Mouse (Mus musculus) CH12.LX (cell line): ENCODE measurements at regions not wholly inside any gene's neighbourhood (a gene's known extent, or its start where the extent isn't known, plus 50 kb on each side); places are given as distances from the start of the nearest gene placed in this dataset.

Source experiments
- DNase-seq: peaks from one replicate; pipeline ENCODE4 v3.0.0-alpha.2; 2013; ENCODE audit errors: extremely low read depth
- H3K27ac ChIP-seq: 2 replicates; pipeline ENCODE4 v1.5.1; 2012; ENCODE audit warnings: low read depth, mild to moderate bottlenecking, control low read depth, moderate library complexity; ENCODE audit not compliant: insufficient read depth
- H3K27me3 ChIP-seq: replicated peaks from 2 replicates; pipeline ENCODE3; 2012; ENCODE audit warnings: inconsistent platforms
- H3K36me3 ChIP-seq, 2 experiments: replicated peaks in 1 of 2; 2 replicates each; pipeline versions ENCODE3 to v1.6.1; 2012; ENCODE audit warnings: inconsistent platforms in 1 of 2, low read length in 1 of 2, mild to moderate bottlenecking in 1 of 2, mixed read lengths in 1 of 2, moderate library complexity in 1 of 2; ENCODE audit not compliant: control insufficient read depth in 1 of 2, insufficient read depth in 1 of 2
- H3K4me1 ChIP-seq, 2 experiments: 2 replicates each; pipeline ENCODE4 v1.6.1; 2012; ENCODE audit warnings: inconsistent platforms in 1 of 2, moderate library complexity in 1 of 2; ENCODE audit not compliant: insufficient read depth in 2 of 2, control insufficient read depth in 1 of 2
- H3K4me2 ChIP-seq: 2 replicates; pipeline ENCODE4 v1.6.1; 2012; ENCODE audit warnings: low read depth, mild to moderate bottlenecking, control low read depth; ENCODE audit not compliant: poor library complexity, insufficient read depth, severe bottlenecking
- H3K4me3 ChIP-seq, 3 experiments: fragments of 150-350 bp in 1 of 3; sonication (generic) in 1 of 3; replicated peaks in 1 of 3; 2 replicates each; pipeline versions ENCODE3 to v1.5.1; 2011 to 2012; ENCODE audit warnings: low read depth in 2 of 3, low read length in 2 of 3, mild to moderate bottlenecking in 2 of 3, moderate library complexity in 2 of 3, control low read depth in 1 of 3, improper control_type of control experiment in 1 of 3, inconsistent platforms in 1 of 3, mixed read lengths in 1 of 3; ENCODE audit not compliant: poor library complexity in 1 of 3
- H3K79me2 ChIP-seq: replicated peaks from 2 replicates; pipeline ENCODE4 v1.6.1; 2012; ENCODE audit warnings: mild to moderate bottlenecking, moderate library complexity; ENCODE audit not compliant: control insufficient read depth, poor library complexity, insufficient read depth, severe bottlenecking; ENCODE audit errors: extremely low read depth
- H3K9ac ChIP-seq: 2 replicates; pipeline ENCODE4 v1.6.1; 2012; ENCODE audit warnings: low read depth, mild to moderate bottlenecking, control low read depth, moderate library complexity; ENCODE audit not compliant: insufficient read depth
- H3K9me3 ChIP-seq: replicated peaks from 2 replicates; pipeline ENCODE3; 2012; ENCODE audit warnings: low read length, inconsistent platforms, mixed read lengths
- BHLHE40 ChIP-seq: IDR thresholded peaks from 2 replicates; pipeline ENCODE4 v1.6.1; 2011; ENCODE audit warnings: mild to moderate bottlenecking, low read depth, low read length, improper control_type of control experiment
- CHD1 ChIP-seq: IDR thresholded peaks from 2 replicates; pipeline ENCODE4 v1.6.1; 2012; ENCODE audit warnings: low read depth, low read length, improper control_type of control experiment, inconsistent platforms
- CTCF ChIP-seq, 2 experiments: IDR thresholded peaks in 1 of 2; conservative IDR thresholded peaks in 1 of 2; 2 replicates each; pipeline ENCODE4 v1.5.1; 2011 to 2012; ENCODE audit warnings: low read depth in 2 of 2, low read length in 2 of 2, improper control_type of control experiment in 1 of 2, inconsistent platforms in 1 of 2, mild to moderate bottlenecking in 1 of 2, moderate library complexity in 1 of 2
- GABPA ChIP-seq: IDR thresholded peaks from 2 replicates; pipeline ENCODE4 v1.6.1; 2012; ENCODE audit warnings: low read depth, low read length, improper control_type of control experiment, inconsistent platforms; ENCODE audit not compliant: insufficient replicate concordance
- IRF4 ChIP-seq: IDR thresholded peaks from 2 replicates; pipeline ENCODE4 v1.6.1; 2014; ENCODE audit warnings: low read depth, mild to moderate bottlenecking, inconsistent platforms, low read length, improper control_type of control experiment
- JUN ChIP-seq: IDR thresholded peaks from 2 replicates; pipeline ENCODE4 v1.6.1; 2011; ENCODE audit warnings: low read depth, mild to moderate bottlenecking, low read length, improper control_type of control experiment, moderate library complexity; ENCODE audit not compliant: insufficient read depth
- JUND ChIP-seq: conservative IDR thresholded peaks from 2 replicates; pipeline ENCODE4 v1.6.1; 2011; ENCODE audit warnings: low read depth, low read length, improper control_type of control experiment
- NELFE ChIP-seq: IDR thresholded peaks from 2 replicates; pipeline ENCODE4 v1.6.1; 2011; ENCODE audit warnings: low read depth, low read length, improper control_type of control experiment
- NRF1 ChIP-seq: IDR thresholded peaks from 2 replicates; pipeline ENCODE4 v1.6.1; 2014; ENCODE audit warnings: low read depth, mild to moderate bottlenecking, inconsistent platforms, low read length, improper control_type of control experiment, moderate library complexity
- POLR2A ChIP-seq: IDR thresholded peaks from 2 replicates; pipeline ENCODE4 v1.6.1; 2011; ENCODE audit warnings: low read depth, mild to moderate bottlenecking, improper control_type of control experiment, low read length
- POLR2AphosphoS2 ChIP-seq: IDR thresholded peaks from 2 replicates; pipeline ENCODE4 v1.6.1; 2011; ENCODE audit warnings: low read depth, low read length, improper control_type of control experiment
- RAD21 ChIP-seq: IDR thresholded peaks from 2 replicates; pipeline ENCODE4 v1.6.1; 2011; ENCODE audit warnings: low read depth, mild to moderate bottlenecking, low read length, improper control_type of control experiment, moderate library complexity
- SIN3A ChIP-seq: IDR thresholded peaks from 2 replicates; pipeline ENCODE4 v1.6.1; 2012; ENCODE audit warnings: low read length, improper control_type of control experiment, inconsistent platforms
- SMC3 ChIP-seq: IDR thresholded peaks from 2 replicates; pipeline ENCODE4 v1.6.1; 2011; ENCODE audit warnings: low read depth, low read length, improper control_type of control experiment
- TBP ChIP-seq: conservative IDR thresholded peaks from 2 replicates; pipeline ENCODE4 v1.6.1; 2011; ENCODE audit warnings: low read depth, low read length, improper control_type of control experiment
- UBTF ChIP-seq: IDR thresholded peaks from 2 replicates; pipeline ENCODE4 v1.6.1; 2012; ENCODE audit warnings: low read depth, mild to moderate bottlenecking, inconsistent platforms, low read length, improper control_type of control experiment, moderate library complexity
- USF1 ChIP-seq: IDR thresholded peaks from 2 replicates; pipeline ENCODE4 v1.6.1; 2014; ENCODE audit warnings: low read depth, mild to moderate bottlenecking, inconsistent platforms, low read length, improper control_type of control experiment
- ZC3H11A ChIP-seq: IDR thresholded peaks from 2 replicates; pipeline ENCODE4 v1.6.1; 2012; ENCODE audit warnings: low read depth, mild to moderate bottlenecking, inconsistent platforms, low read length, improper control_type of control experiment
- ZMIZ1 ChIP-seq: IDR thresholded peaks from 2 replicates; pipeline ENCODE4 v1.6.1; 2012; ENCODE audit warnings: low read depth, mild to moderate bottlenecking, inconsistent platforms, low read length, improper control_type of control experiment
- dilution Hi-C: fragments of 300-500 bp; cut with MboI; formaldehyde crosslinking; loops from 2 replicates; pipeline ENCODE4 v1.14.3; 2020; ENCODE audit warnings: low sequenced_read_pairs; ENCODE audit not compliant: extremely low pct_unique_long_range_greater_than_20kb, extremely low pct_ligation_motif_present
- in situ Hi-C: fragments of 300-500 bp; cut with MboI; formaldehyde crosslinking; loops from 3 replicates; pipeline ENCODE4 v1.14.3; 2019; ENCODE audit warnings: low sequenced_read_pairs, low pct_ligation_motif_present, low pct_unique_long_range_greater_than_20kb, mixed read lengths

DNA sequence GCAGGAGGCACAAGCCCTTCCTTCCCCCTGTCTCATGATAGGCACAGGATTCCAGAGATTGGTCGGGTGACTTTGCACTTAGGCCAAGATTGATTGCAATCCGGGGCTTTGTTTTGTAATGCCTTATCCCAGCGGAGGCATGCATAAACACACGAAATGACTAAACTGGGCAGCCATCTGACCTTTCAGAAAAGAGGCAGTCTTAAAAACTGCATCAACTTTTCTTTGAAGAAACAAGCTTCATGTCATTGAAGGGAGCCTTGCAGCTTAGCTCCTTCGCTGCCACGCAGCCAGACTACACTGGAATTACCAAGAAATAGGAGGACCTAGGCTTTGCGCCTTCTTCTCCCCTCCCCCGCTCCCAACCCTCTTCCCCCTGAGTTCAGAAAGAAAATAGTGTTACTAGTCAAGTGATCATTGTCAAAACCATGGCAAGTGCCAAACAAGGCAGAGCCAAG is 67.7 kb upstream of the BC052040 start:
- H3K36me3 ChIP-seq = no peaks in the 10 kb centered on the region
- H3K27ac ChIP-seq = no peak overlapping the region
- dilution Hi-C loops = no loop called here
- no peaks in the 10 kb centered on the region for H3K4me1 ChIP-seq
- no peak overlapping the region for H3K4me3 ChIP-seq
- no peak for DNase-seq
- in situ Hi-C loops = loop anchor here (10.0 kb wide), 1 partner anchor 591 kb away; no protein-coding TSS in a partner anchor
- no peak overlapping the region for H3K9ac ChIP-seq
- no peaks in the 10 kb centered on the region for H3K27me3 ChIP-seq
- H3K4me2 ChIP-seq = no peak overlapping the region
- no peaks in the 10 kb centered on the region for H3K79me2 ChIP-seq
- no peaks in the 10 kb centered on the region for H3K9me3 ChIP-seq
- TF ChIP-seq USF1 = no peak
- TF ChIP-seq JUN = no peak
- TF ChIP-seq TBP = no peak
- no peak for TF ChIP-seq POLR2A
- no peak for TF ChIP-seq NRF1
- TF ChIP-seq JUND = no peak
- TF ChIP-seq RAD21 = no peak
- TF ChIP-seq IRF4 = no peak
- no peak for TF ChIP-seq ZMIZ1
- TF ChIP-seq BHLHE40 = no peak
- TF ChIP-seq POLR2AphosphoS2 = no peak
- no peak for TF ChIP-seq GABPA
- no peak for TF ChIP-seq CHD1

DNA sequence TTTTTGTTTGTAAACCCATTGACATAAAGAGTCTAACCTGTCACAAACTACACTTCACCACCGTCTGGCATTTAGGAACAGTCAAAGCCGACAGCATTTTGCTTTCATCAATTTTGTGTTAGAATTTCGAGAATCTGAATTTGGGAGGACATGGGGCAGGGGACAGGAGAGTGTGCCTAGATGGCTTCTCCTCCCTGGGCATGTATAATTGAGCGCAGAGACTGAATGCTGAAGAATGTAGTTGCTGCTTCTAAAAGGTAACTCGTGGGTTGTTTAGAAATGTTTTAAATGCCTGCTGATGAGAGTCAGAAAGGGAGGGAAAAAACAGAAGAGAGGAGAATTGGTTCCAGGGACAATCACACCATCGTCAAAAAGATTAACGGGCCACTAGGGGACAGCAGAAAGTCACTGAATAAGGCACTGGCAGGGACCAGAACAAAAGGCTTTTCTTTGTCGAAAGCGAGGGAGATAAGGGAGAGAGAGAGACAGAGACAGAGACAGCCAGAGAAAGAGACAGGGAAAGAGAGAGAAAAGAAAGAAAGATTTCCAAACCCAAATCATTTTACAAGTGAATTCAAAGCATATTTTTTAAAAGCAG is 66.6 kb upstream of the BC052040 start:
- H3K27ac ChIP-seq = no peak overlapping the region
- no peaks in the 10 kb centered on the region for H3K27me3 ChIP-seq
- peak; percentile 57 for DNase-seq
- in situ Hi-C loops = loop anchor here (10.0 kb wide), 1 partner anchor 590 kb away; no protein-coding TSS in a partner anchor
- H3K4me1 ChIP-seq = no peaks in the 10 kb centered on the region
- peak overlapping the region; percentile 88 for H3K4me2 ChIP-seq
- H3K79me2 ChIP-seq = no peaks in the 10 kb centered on the region
- dilution Hi-C loops = no loop called here
- no peaks in the 10 kb centered on the region for H3K36me3 ChIP-seq
- no peak overlapping the region for H3K4me3 ChIP-seq
- TF ChIP-seq NELFE (no peak), SMC3 (peak; percentile 87), ZC3H11A (peak; percentile 52), CTCF (conservative IDR thresholded peaks at IDR 0.05 in 1 of 2, IDR thresholded peaks at IDR 0.05 in 1 of 2; ENCODE audit: low read depth in 2 of 2, low read length in 2 of 2) (peak; percentile 37 to 85; a peak in 3 of 4 replicates), UBTF (no peak), IRF4 (no peak; the same call in 1 of the 2 replicates), RAD21 (peak; percentile 94), SIN3A (no peak)
- H3K9ac ChIP-seq = no peak overlapping the region
- H3K9me3 ChIP-seq = no peaks in the 10 kb centered on the region
